Mouse (Mus musculus): ENCODE measurements around the gene Gm28557.

DNA sequence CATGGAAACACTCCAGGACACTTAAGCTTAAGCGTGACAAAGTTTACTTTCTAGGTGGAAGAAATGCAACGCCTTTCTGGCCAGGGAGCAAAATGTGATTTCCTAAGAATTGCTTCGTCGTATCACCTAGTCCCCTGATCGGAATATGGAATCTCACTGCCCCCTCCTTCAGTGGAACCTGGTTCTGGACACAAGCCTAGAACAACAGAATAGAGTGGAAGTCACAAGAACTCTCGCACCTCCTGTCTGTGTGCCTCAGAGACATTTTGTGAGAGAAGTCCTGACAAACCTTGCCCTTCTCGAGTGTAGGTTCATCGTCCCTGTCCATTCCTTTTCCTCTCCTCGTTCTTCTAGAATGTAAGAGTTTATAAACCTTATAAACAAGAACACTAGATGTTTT is 723 bp downstream of the Gm28557 start:
- TF ChIP-seq CTCF (IDR thresholded peaks at IDR 0.05; ENCODE audit: low read depth) (no peak), EP300 (optimal IDR thresholded peaks at IDR 0.05) (no peak)
